Mouse (Mus musculus) layer of hippocampus, adult 18-20 months (tissue): ENCODE data around the gene Nfia. TPM values are rescaled to one million over a fixed set of nuclear protein-coding genes. Genes with fewer than 3 reads are reported as not detected.

Source experiments
- DNase-seq, 2 experiments: peaks; one replicate each; pipeline ENCODE4 v3.0.0; 2022; ENCODE audit warnings: low spot score in 2 of 2
- total RNA-seq, 2 experiments: library from RNA; stranded (reverse); gene quantifications; 2 replicates each; pipeline ENCODE4 v1.2.3; 2021

Gene Nfia
- total RNA-seq, 2 experiments from 2014 or later = 94.5 to 95.9 TPM

- peak in 1 of 2 experiments; percentile 29 for DNase-seq
These were observed 59.2 kb downstream of the Nfia start for GRCm38 (mm10) chr4:97831611-97832278.

- no peak for DNase-seq
These were observed 59.7 kb downstream of the Nfia start for GRCm38 (mm10) chr4:97832279-97832640.

GRCm38 (mm10) chr4:97836812-97837211 lies 64.3 kb downstream of the Nfia start:
- DNase-seq = no peak

- no peak for DNase-seq
These were observed 65.2 kb downstream of the Nfia start for GRCm38 (mm10) chr4:97837724-97838123.

- DNase-seq = no peak
These were observed 66.1 kb downstream of the Nfia start for GRCm38 (mm10) chr4:97838651-97839050.

- DNase-seq = no peak
These were observed 67.0 kb downstream of the Nfia start for GRCm38 (mm10) chr4:97839406-97840101.

GRCm38 (mm10) chr4:97840227-97841062 lies 67.9 kb downstream of the Nfia start:
- no peak for DNase-seq

GRCm38 (mm10) chr4:97841063-97841595 lies 68.6 kb downstream of the Nfia start:
- no peak for DNase-seq

- DNase-seq = no peak
These were observed 69.2 kb downstream of the Nfia start for GRCm38 (mm10) chr4:97841745-97842144.

- DNase-seq = no peak
These were observed 71.6 kb downstream of the Nfia start for GRCm38 (mm10) chr4:97843981-97844690.

GRCm38 (mm10) chr4:97844899-97845298 lies 72.4 kb downstream of the Nfia start:
- no peak for DNase-seq

- no peak for DNase-seq
These were observed 75.1 kb downstream of the Nfia start for GRCm38 (mm10) chr4:97847653-97848052.

GRCm38 (mm10) chr4:97850991-97851390 lies 78.5 kb downstream of the Nfia start:
- no peak for DNase-seq

- DNase-seq = no peak
These were observed 79.2 kb downstream of the Nfia start for GRCm38 (mm10) chr4:97851698-97852097.

- peak; percentile 49 to 76 for DNase-seq
These were observed 80.1 kb downstream of the Nfia start for GRCm38 (mm10) chr4:97852626-97853025.

- DNase-seq = no peak
These were observed 82.2 kb downstream of the Nfia start for GRCm38 (mm10) chr4:97854779-97855178.

- DNase-seq = no peak
These were observed 83.3 kb downstream of the Nfia start for GRCm38 (mm10) chr4:97855712-97856420.

- DNase-seq = no peak
These were observed 85.0 kb downstream of the Nfia start for GRCm38 (mm10) chr4:97857549-97857948.

- DNase-seq = no peak
These were observed 86.9 kb downstream of the Nfia start for GRCm38 (mm10) chr4:97859431-97859830.

- DNase-seq = no peak
These were observed 87.8 kb downstream of the Nfia start for GRCm38 (mm10) chr4:97860376-97860775.
